Mouse (Mus musculus) testis, adult 2 months (tissue): ENCODE measurements around the gene Tnf.

ENCODE experiments used
- CTCF ChIP-seq: fragments of 200-500 bp; IDR thresholded peaks from 2 replicates; pipeline ENCODE4 v1.5.1; 2012; ENCODE audit warnings: low read depth, mild to moderate bottlenecking, inconsistent platforms, low read length, moderate library complexity; ENCODE audit not compliant: control insufficient read depth, insufficient read depth, insufficient replicate concordance
- POLR2A ChIP-seq: fragments of 200-500 bp; IDR thresholded peaks from 2 replicates; pipeline ENCODE4 v1.6.1; 2012; ENCODE audit warnings: low read depth, mild to moderate bottlenecking, inconsistent platforms, low read length, moderate library complexity; ENCODE audit not compliant: control insufficient read depth

DNA sequence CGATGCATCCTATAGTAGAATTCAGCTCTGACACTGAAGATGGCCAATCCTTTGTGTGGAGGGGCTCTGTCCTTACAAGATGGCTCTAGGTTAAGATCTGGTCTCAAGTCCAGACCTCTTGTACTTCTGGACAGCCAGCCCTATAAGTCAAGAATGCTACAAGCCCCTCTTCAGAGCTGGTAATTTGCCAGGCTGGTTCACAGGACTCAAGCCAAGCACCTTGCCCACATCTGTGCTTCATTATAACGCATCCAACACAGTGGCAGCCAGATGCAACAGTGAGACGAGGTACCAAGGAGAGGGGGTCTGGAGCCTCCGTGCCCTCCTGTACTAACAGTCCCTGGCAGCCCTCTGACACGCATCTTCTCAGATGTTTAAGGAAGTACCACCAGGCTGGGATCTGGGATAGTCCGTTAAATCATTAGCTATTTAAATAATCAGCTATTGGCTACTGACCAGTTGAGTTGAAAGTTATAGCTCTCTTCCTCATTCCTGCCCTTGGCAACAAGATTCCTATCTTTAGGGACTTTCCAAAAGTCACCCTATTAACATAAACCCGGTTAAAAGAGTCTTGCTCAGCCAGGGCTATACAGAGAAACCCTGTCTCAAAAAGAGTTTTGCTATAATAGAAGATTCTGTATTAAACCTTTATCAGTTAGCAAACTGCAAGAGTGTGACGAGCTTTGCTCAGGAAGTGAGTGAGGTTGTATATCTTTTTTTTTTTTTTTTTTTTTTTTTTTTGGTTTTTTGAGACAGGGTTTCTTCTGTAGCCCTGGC is 27.4 kb downstream of the Tnf start:
- TF ChIP-seq POLR2A = no peak
- no peak for TF ChIP-seq CTCF
